In the genomic region with DNA sequence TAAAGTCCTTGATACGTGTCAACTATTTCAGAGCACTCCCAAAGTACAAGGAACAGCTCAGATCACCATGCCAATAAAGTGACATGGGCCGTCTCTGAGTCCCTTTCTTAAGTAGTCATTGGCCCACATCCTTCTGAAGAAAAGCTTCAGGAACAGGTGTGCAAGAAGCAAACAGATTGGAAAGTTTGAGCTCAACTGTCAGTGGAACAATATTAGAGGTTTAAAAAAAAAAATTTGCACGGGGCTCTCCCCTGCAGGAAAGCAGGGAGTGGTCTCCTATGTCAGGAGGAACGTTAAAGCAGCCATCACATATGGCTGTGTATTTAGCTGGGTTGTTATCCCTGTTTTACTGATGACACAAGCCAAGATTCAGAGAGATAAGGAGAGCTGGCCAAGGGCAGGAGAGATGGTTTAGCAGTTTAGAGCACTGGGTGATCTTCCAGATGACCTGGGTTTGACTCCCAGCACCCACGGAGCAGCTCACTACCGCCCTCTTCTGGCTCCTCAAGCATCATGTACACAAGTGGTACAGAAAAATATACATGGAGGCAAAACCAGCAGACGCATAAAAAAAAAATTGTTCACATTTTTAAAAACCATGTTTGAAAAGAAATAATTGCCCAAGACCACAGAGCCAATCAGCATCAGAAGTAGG, we compare ENCODE assay signal across 9 mouse cellular contexts.
DNase-seq lines count a peak whose midpoint lies in the region; ATAC-seq lines count a peak whose summit lies in the region.
"Had no signal": no experiment of that assay in that cellular context is flagged by ENCODE, and none has a peak within 500 bp of the region (broad histone marks: within the 10 kb centered on the region; RNA-seq: fewer than 3 reads in every experiment).

No protein-coding gene starts in this region.

- no peaks in the 10 kb centered on the region for H3K9me3 ChIP-seq in forebrain, embryonic 14.5 days (replicated peaks; ENCODE audit: control insufficient read depth, low read length)

- H3K9ac ChIP-seq in forebrain, embryonic 14.5 days (ENCODE audit: low read length): no peak overlapping the region

- no peak overlapping the region for H3K4me2 ChIP-seq in forebrain, embryonic 14.5 days (ENCODE audit: low read length)

- H3K4me1 ChIP-seq in forebrain, embryonic 14.5 days (ENCODE audit: control insufficient read depth, insufficient read depth, low read length): no peaks in the 10 kb centered on the region

- H3K27me3 ChIP-seq in forebrain, embryonic 14.5 days (replicated peaks; ENCODE audit: control insufficient read depth, insufficient read depth, low read length): no peaks in the 10 kb centered on the region

- WGBS in forebrain, embryonic 14.5 days: 63% methylated on average over 7 of the region's 7 CpGs

- peak; percentile 73 for DNase-seq in embryo, embryonic 10 days (ENCODE audit: low spot score)
- no peak for DNase-seq in embryo, embryonic 9.5 days (ENCODE audit: extremely low spot score)
- peak; percentile 21 for DNase-seq in retina, embryonic 14.5 days (ENCODE audit: low spot score)
- no peak for DNase-seq in retina, postnatal 1 day
- peak; percentile 23 to 51 for DNase-seq in cerebellum, postnatal 25 days
- peak; percentile 30 to 60 for DNase-seq in spleen, postnatal 14 days (ENCODE audit: low spot score in 2 of 2)
- DNase-seq in forebrain, embryonic 14.5 days (ENCODE audit: low spot score): no peak
- no peak for DNase-seq in right cerebral cortex, adult 2 months (ENCODE audit: low spot score in 2 of 2)
- DNase-seq: kidney, adult 18-20 months had no signal

- ATAC-seq in forebrain, embryonic 14.5 days: no peak

- H3K4me3 ChIP-seq in forebrain, embryonic 14.5 days (ENCODE audit: low read depth, low read length): no peak overlapping the region

- H3K36me3 ChIP-seq in forebrain, embryonic 14.5 days (ENCODE audit: control insufficient read depth, insufficient read depth, low read length): no peaks in the 10 kb centered on the region

- H3K27ac ChIP-seq in forebrain, embryonic 14.5 days (ENCODE audit: low read depth, low read length): no peak overlapping the region

Comparison
In these comparisons a context has a peak if more than half of its experiments do, and no peak if none do; other contexts are left out.
1. DNase-seq: peak in embryo, embryonic 10 days (single experiment), retina, embryonic 14.5 days (single experiment), cerebellum, postnatal 25 days (2 of 2) and spleen, postnatal 14 days (2 of 2); none in embryo, embryonic 9.5 days (single experiment), retina, postnatal 1 day (single experiment), forebrain, embryonic 14.5 days (single experiment) and right cerebral cortex, adult 2 months (0 of 2).